Mouse (Mus musculus) liver, adult 2 months (tissue): ENCODE results near the gene Chd8.

ENCODE experiments used
- CTCF ChIP-seq: fragments of 200-500 bp; IDR thresholded peaks from 2 replicates; pipeline ENCODE4 v1.5.1; 2011; ENCODE audit warnings: low read depth, low read length, control low read depth
- POLR2A ChIP-seq: fragments of 200-500 bp; IDR thresholded peaks from 2 replicates; pipeline ENCODE4 v1.6.1; 2011; ENCODE audit warnings: low read length, control low read depth; ENCODE audit not compliant: insufficient read depth; ENCODE audit errors: extremely low read depth

GRCm38 (mm10) chr14:52232249-52232648 lies 25.3 kb downstream of the Chd8 start:
- TF ChIP-seq CTCF, result no peak
- TF ChIP-seq POLR2A, result no peak
